Mouse (Mus musculus) hindlimb bud, embryonic 11.5 days (tissue): ENCODE results near the gene Smyd2.

Experiments used
- DNase-seq: peaks from one replicate; pipeline ENCODE4 v3.0.0-alpha.2; 2012; ENCODE audit warnings: low read depth, low spot score; ENCODE audit errors: extremely low spot score

Gene Smyd2

DNA sequence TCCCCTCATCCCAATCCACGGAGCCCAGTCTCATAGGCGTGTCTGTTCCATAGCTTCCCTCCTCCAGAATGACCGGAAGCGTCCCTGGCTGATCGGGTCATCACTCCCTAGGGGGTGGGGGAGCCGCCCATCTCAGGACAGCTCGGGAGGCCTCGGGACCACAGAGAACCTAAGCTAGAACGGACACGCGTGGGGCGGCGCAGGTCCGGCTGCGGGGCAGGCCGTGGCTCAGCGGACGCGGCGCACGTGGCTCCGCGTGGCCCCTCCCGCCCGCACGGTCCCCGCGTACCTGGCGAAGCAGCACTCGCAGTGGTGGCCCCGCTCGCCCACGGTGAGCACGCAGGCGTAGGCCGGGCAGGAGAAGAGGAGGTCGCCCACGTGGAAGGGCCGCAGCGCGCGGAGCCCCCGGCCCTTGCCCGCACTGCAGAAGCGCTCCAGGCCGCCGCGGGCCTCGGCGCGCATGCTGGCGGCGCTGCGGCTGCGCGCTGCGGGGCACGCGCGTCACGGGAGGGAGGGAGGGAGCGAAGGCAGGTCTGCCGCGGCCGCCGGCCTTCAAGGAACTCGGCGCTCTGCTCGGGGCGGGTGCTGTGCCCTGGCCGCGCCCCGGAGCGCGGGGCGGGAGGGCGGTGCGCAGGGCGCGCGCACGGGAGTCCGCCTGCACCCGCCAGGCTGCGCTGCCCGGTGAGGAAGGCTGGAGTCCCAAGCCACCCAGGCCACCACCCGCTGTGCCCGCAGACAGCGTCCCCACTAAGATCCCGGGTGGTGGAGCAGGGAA lies at the start of gene Smyd2:
TSS of gene Smyd2 (minus strand) at position 546 of the 775 bp plus-strand sequence.
- DNase-seq, result no peak

DNA sequence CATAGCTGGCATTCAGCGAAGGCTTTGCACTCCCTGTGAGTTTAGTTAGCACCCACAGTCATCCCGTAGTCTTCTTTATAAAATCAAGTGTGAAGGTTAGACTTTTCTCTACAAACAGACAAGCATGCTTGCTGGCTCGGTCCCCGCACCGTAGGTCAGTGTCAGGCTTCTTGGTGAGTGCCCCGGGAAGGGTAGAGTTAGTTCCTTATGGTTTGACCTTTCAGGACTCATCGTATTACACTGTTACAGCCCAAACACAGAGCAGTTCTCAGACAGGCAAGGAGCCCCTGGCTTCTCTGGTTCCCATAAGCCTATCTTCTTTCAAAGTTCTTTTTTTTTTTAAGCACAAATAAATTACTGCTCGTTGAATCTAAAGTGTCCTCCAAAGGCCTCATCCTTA lies 48.2 kb upstream of the Smyd2 start:
- DNase-seq, result no peak

DNA sequence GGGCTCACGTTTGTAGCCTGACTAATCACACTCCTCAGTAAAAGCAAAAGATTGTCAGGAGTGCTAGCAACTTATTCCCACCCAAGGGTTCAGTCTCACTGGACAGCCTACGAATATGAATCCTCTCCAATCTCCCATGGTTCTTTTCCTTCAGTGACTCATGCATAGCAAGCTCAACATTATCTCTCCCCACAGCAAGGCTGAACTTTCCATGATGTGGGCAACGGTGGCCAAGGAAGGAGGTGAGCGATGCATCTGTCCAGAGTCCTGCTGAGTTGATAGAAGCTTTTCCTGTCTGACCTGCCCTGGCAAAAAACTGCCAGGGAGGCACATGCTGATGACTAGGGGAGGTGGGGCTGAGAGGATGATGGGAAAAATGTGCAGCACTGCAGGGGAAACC lies 45.9 kb upstream of the Smyd2 start:
- no peak for DNase-seq

DNA sequence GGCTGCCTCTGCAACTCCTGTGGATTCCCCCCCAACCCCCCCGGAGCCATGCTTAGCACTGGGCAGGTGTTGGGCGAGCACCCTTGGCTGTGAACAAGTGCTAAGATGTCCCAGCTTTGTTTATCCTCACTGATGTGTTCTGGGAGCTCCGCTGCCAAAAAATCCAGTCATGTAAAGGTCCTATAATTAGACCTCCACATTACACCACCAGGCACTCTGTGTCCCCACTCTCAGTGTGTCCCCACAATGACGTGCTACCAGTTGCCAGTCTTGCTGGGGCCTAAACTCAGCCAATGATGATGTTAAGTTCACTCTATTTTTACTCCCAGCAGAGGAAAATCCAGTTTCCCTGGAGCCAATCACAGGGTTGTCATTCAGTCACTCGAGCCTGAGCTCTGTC lies 38.3 kb upstream of the Smyd2 start:
- DNase-seq, result no peak

DNA sequence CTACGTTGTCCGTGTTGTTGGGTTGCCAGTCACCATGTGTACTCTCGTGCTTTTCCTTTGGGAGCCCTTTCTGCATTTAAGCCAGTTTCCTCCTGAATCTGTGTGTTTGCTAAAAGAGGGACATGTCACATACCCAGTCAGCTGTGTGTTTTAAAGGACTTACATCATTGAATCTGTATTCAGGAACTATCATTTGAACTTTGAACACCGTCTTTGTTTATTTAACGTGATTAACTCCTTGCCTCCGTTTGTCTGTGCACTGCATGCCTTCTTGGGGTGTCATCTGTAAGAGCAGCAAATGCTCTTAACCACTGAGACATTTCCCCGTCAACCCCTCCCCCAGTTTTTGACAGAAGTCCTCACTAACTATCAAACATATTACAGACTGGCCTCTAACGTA lies 37.6 kb upstream of the Smyd2 start:
- no peak for DNase-seq

DNA sequence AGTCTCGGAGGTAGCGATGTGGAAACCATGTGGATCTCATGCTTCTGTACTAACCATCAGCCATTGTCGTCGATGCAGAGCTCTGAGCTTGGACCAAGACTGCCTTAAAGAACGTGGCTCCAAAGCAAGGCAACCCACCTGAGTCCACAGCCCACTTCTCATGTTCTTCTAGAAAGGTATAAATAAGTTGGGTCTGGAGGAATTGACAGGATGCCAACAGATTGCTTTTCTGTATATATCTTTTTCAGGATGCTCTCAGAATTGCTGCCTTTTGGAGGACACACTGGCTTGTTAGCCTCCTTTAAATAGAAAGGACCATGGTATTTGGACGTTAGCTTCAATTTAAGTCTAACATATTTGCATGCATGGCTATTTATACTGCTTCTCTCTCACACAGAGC lies 29.7 kb upstream of the Smyd2 start:
- DNase-seq, result no peak

DNA sequence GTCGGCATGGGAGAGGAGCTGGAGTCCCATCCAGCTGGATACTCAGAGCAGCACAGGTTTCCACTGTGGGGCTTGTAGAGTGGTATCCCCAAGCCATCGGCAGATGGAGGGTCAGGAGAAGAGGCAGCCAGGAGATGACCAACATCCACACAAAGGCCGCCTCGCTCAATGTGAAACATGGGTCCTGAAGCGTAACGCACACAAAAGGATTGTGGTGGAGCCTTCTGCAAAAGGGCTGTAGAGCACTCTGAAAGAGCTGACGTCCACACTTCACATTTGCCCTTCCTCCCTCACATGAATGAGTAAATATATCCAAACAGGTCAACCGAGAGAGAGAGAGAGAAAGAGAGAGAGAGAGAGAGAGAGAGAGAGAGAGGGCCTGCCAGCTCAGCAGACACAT lies 25.2 kb upstream of the Smyd2 start:
- DNase-seq, result no peak

DNA sequence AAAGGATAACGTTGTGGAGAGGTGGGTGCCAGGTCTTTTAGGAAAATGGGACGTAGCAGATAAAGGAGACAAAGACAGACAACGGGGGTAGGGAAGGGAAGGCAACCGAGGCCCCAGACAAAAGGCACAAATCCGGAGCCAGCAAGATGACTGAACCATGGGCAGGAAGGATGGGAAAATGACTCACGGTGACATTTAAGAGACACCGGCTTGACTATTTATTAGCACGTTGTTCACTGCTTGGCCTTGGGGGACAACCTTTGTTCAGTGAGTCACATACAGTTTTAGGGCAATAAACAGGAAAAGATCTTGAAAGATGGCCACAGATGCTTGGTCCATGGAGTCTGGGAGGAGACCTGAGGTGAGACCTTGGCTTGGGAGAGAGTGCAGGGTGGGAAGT lies 24.0 kb upstream of the Smyd2 start:
- no peak for DNase-seq

DNA sequence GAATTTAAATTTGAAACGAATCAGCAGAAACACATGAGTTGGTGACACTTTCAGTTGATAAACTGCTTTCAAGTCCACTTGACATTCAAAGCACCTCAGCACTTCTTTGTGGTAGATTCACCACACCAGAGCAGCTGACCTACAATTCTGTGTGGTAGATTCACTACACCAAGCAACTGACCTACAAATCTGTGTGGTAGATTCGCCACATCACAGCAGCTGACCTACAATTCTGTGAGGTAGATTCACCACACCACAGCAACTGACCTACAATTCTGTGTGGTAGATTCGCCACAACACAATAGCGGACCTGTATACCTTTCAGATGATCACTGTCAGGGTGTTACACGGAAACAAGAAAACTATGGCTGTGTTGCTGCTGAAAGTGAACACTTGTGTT lies 19.6 kb upstream of the Smyd2 start:
- DNase-seq, result no peak

DNA sequence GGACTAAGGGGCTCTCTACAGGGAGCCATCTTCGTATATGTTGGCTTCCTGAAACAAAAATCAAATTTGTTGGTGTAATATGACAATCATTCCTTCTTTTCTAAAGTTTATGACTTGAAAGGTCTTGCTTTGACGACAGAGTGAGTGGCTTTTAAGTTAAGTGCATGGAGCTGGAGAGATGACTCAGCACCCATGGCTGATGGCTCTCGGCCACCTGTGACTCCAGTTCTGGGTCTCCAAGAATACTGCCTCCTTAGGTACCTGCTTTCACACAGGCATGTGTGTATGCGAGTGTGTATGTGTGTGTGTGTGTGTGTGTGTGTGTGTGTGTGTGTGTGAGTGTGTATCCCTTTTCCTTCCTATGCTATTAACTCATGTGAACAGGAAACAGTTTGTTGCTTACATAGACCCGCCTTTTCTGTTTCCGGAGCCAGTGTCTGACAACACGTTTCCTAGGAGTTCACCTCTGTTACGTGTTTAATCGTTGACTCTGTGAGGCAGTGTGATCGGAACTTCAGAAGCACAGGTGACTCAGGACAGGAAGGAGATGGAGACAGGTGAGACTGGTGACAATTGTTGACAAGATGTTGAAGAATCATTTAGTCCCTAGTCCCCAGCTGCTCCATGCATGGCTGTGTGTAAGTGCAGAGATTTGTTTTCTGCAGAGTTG lies 14.4 kb upstream of the Smyd2 start:
- DNase-seq, result no peak

DNA sequence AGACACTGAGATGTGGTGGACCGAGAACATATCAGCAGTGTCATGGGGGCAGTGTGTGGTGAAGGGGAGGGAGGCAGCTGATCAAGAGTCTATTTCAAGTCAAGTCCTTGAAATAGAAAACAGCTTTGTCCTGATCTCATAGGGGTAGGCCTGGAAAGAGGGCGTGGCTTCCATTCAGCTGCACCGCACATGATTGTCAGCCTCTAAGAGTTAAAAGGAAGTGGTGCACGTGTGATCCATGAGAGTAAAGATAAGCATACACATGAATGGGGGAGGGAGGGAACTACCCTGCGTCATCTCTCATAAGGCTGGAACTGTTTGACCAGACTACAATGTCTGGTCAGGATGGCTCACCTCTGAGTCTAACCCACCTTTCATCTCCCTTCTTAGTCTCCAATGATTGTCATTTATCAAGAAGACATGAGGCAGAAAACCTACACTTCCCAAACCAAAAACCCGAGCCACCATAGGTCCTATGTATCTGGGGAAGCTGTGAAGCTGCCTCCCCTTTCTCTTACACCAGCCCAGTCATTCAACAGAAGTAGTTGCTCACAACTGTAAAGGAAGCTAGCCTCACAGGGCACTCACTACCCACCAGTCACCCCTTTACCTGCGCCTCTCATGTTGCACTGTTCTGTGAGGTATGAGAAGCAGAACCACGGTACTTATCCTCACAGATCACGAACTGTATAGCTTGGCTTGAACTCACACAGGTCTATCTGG lies 11.5 kb upstream of the Smyd2 start:
- no peak for DNase-seq

DNA sequence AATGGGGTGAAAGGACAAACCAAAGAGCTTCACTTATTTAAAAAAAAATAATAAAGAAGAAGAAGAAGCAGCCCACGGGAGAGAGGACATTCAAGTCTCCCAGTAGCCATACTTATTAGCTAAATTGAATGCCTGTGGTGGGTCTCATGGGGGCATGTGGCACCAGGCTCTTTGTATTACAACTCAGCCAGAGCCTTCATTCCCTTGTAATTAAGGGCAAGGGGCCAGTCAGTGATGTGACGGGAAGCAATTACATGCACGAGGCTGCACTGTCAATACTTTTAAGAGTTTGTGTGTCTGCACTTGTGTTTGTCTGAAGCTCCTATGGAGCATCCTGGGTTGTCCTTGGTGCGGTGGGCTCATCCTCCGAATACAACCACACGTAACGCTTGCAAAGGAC lies 10.8 kb upstream of the Smyd2 start:
- no peak for DNase-seq

DNA sequence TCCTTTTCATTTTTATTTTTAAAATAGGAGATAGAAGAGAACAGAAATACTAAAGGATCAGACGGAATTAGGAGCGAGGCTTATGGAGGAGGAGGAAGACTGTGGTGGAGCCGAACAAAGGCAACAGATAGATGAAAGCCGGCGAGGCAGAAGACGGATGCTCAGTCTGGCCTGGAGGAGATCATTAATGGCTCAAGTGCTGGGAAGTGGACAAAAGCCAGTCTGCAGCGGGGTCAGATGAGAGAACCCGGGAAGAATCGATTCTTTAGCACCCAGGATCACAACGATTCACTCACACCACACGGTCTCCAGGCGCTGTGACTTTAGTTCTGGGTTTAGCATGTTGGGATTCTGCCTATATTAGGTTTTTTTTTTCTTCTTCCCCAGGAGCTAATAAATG lies 10.0 kb upstream of the Smyd2 start:
- DNase-seq, result no peak

DNA sequence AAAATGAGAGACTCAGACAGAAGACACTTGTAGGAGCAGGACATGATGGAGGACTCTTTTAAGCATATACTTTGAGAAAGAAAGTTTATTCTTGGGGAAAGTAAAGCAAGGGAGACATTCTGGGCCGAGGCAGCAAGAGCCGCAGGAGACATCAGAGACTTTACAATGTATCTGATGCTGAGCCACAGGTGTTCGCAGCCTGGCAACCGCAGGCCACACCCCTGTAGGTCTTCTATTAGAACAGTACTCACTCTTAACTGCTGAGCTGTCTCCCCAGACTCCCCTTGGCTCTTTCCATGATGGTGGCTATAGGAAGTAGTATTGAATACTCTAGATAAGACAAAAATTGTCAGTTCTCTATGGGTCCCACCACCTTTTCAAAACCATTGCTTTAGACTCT lies 7.7 kb upstream of the Smyd2 start:
- no peak for DNase-seq

DNA sequence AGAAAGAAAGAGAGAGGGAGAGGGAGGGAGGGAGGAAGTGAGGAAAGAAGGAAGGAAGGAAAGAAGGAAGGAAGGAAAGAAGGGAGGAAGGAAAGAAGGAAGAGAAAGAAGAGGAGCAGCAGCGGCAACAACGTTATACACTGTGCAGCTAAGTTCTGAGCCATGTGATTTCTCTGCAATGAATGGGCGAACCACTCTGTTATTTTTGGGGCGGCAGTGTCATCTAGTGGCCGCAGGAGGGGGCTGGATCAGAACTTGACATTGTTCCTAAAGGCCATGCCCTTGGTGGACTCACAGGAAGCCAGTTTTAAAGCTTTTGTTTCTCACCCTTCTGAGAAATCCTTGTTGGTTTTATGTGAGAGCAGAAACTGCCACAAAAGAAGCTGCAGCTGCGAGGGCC lies 5.5 kb upstream of the Smyd2 start:
- no peak for DNase-seq

DNA sequence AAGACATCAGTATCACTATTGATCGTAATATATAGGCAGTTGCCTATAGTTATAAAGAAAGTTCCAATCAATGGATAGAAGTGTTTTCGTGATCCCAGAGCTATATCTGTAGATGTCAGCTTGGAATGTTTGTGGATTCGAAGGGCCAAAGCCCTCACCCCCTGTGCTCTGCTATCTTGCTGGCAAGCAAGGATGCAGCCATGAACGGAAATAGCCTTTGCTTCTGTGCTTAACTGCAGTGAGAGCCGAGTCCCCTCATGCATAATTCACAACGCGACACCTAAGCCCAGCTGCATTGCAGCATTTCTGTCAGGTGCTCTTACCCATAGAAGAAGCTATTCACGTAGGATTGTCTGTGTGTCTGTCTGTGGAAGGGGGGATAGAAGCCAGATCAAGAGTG lies 4.1 kb upstream of the Smyd2 start:
- DNase-seq, result no peak

DNA sequence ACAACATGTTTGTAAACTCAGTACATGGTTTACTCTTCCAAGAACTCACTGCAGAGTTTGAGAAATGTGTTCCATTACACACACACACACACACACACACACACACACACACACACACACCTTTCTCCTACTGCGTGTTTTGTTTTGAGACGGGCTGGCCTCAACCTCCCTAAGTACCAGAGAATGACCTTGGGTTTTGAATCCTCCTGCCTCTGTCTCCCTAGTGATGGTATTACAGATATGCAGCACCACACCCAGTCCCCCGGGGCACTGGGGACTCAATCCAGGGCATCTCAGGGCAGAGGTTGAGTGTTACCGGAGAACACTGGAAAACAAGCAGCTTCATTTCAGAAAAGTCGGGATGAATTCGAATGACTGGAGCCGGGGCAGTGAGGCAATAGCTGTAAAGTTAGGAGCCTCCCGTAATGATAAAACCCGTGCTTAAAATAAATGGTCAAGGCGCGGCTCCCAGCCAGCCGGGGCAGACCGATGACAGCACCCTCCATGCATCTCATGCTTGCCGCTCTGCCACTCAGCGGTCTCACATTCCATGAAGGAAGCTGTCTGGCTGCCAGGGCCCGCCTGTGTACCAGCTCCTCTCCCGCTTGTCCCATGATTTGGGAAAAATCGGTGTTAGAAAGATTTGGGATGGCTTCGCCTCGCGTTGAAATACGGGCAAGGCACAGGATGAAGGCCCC lies 1.9 kb upstream of the Smyd2 start:
- no peak for DNase-seq

DNA sequence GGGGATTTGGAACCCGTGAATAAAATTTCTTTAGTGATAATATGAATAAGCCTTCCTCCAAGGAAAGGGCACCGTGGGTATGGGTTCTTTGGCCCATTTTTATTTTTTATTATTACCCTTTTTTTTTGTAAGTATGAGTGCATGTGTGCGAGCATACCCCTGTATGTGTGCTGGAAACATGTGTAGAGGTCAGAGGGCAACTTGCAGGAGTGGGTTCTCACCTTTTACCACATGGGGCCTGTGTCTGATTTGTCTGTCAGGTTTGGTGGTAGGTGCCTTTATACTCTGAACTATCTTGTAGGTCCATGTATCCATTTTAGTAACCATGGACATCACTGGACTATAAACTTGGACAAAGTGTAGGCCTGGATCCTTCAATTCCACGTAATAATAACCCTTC lies 994 bp upstream of the Smyd2 start:
- no peak for DNase-seq

DNA sequence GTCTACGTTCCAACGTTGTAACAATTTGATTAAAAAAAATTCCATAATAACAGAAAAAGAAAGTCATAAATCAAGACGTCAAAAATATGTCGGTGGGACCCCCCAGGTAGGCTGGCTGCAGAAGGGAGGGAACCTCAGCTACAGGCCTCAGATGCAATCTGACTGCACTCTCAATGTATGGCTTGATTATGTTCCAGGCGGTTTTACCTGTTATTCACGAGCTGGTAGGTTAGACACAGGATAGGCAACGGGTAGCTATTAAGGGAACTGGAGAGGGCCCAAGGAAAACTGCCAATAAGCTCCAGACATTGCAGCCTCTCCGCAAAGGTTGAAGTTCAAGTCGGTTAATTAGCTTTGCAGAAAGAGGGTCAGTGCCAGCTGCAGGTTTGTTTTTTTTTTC lies 558 bp upstream of the Smyd2 start:
- no peak for DNase-seq

DNA sequence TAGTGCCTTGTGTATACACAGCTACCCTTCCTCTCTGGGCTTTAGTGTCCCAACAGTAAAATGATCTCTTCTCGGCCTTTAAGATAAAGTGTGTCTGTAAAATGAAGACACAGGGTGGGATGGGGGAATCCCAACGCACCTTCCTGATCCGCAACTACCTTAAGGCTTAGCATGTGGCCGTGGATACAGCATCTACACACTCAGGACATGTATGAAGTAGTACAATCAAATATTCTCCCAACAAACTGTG lies 670 bp downstream of the Smyd2 start:
- DNase-seq, result no peak

DNA sequence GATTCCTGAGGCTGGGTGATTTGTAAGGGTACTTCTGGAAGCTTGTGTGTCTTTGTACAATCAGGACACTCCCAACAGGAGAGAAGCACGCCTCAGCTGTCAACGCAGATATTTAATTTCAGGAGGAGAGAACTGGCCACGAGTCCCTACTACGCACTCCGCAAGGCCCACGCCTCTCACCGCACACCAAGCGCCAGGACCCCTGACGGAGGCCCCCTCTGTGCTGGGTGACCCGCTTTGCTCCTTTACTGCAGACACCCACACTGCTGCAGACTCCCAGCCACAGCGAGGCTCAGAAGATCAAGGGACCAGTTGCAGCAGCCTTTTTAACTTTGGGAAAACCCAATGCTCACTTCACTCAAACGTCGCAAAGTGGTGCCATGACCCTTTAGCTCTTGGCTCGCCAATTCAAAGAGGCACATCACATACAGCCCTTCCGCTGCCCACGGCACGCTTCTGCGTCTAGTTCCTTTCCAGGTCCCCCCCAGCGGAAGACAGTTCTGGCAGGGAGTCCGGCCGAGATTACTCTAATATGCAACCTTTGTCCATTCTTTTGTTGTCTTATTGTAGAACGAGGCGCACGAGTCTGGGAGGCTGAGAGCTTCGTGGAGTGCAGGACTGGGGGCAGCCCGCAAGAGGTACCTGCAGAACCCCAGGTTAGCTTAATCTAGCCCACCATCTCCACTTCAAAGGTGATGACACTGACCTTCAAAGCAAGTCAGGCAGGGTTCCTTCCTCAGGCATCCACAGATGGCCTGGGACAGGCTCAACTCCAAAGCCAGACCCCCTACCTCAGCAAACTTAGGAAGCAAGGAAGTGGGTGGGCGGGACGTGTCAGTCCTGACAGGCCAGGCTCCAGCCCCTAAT lies 1.2 kb downstream of the Smyd2 start:
- no peak for DNase-seq
